Mouse (Mus musculus) erythroblast, embryonic 14.5 days (primary cell): ENCODE results near the gene Dap.

Source experiments
- GATA1 ChIP-seq: IDR thresholded peaks from 2 replicates; pipeline ENCODE4 v1.6.1; 2012; ENCODE audit warnings: low read length, inconsistent platforms, mixed read lengths
- TAL1 ChIP-seq: IDR thresholded peaks from 3 replicates; pipeline ENCODE4 v1.6.1; 2012; ENCODE audit warnings: low read length, inconsistent platforms, mixed read lengths

- TF ChIP-seq TAL1 (no peak), GATA1 (no peak)
Observed at GRCm38 (mm10) chr15:31207346-31208093, 16.6 kb upstream of the Dap start.
